Mouse (Mus musculus) CD4-positive, CD25-positive, alpha-beta regulatory T cell, adult 4 months (primary cell): ENCODE data around the gene Xpr1. TPM values are rescaled to one million over a fixed set of nuclear protein-coding genes. Genes with fewer than 3 reads are reported as not detected.

ENCODE experiments used
- ATAC-seq: one replicate; pipeline ENCODE4 v1.8.0; 2017
- polyA plus RNA-seq, 2 experiments: library from polyadenylated mRNA; unstranded; fragments of 100-300 nt; shearing (Covaris generic); gene quantifications; one replicate each; pipeline ENCODE4 v1.2.1; 2017

The Xpr1 gene
- polyA plus RNA-seq: 10 to 100 TPM; 18.0 to 20.9 TPM

GRCm38 (mm10) chr1:155416701-155417677 is at the start of gene Xpr1:
Gene Xpr1 (minus strand): TSS chr1:155417415.
- peak; percentile 82 for ATAC-seq

- ATAC-seq: no peak
Measured at GRCm38 (mm10) chr1:155463442-155463841, 46.2 kb upstream of the Xpr1 start.

- no peak for ATAC-seq
Measured at GRCm38 (mm10) chr1:155462582-155462981, 45.4 kb upstream of the Xpr1 start.

GRCm38 (mm10) chr1:155457532-155457931 is 40.3 kb upstream of the Xpr1 start:
- ATAC-seq: no peak

GRCm38 (mm10) chr1:155453180-155453579 is 36.0 kb upstream of the Xpr1 start:
- ATAC-seq: no peak

- ATAC-seq: no peak
Measured at GRCm38 (mm10) chr1:155448932-155449331, 31.7 kb upstream of the Xpr1 start.

- no peak for ATAC-seq
Measured at GRCm38 (mm10) chr1:155447277-155447676, 30.1 kb upstream of the Xpr1 start.

- no peak for ATAC-seq
Measured at GRCm38 (mm10) chr1:155443115-155443514, 25.9 kb upstream of the Xpr1 start.

GRCm38 (mm10) chr1:155442521-155443001 is 25.3 kb upstream of the Xpr1 start:
- no peak for ATAC-seq

GRCm38 (mm10) chr1:155439551-155439950 is 22.3 kb upstream of the Xpr1 start:
- ATAC-seq: no peak

GRCm38 (mm10) chr1:155438525-155438924 is 21.3 kb upstream of the Xpr1 start:
- ATAC-seq: no peak

GRCm38 (mm10) chr1:155429304-155429703 is 12.1 kb upstream of the Xpr1 start:
- ATAC-seq: no peak

- no peak for ATAC-seq
Measured at GRCm38 (mm10) chr1:155427126-155427865, 10.1 kb upstream of the Xpr1 start.

- no peak for ATAC-seq
Measured at GRCm38 (mm10) chr1:155425743-155426315, 8.6 kb upstream of the Xpr1 start.

GRCm38 (mm10) chr1:155425285-155425684 is 8.1 kb upstream of the Xpr1 start:
- no peak for ATAC-seq

- ATAC-seq: no peak
Measured at GRCm38 (mm10) chr1:155423801-155424200, 6.6 kb upstream of the Xpr1 start.

GRCm38 (mm10) chr1:155422022-155422421 is 4.8 kb upstream of the Xpr1 start:
- no peak for ATAC-seq

GRCm38 (mm10) chr1:155416147-155416700 is 991 bp downstream of the Xpr1 start:
- peak; percentile 2 for ATAC-seq

GRCm38 (mm10) chr1:155415421-155415820 is 1.8 kb downstream of the Xpr1 start:
- ATAC-seq: no peak

GRCm38 (mm10) chr1:155412705-155413104 is 4.5 kb downstream of the Xpr1 start:
- ATAC-seq: no peak

- ATAC-seq: no peak
Measured at GRCm38 (mm10) chr1:155408577-155408966, 8.6 kb downstream of the Xpr1 start.

- no peak for ATAC-seq
Measured at GRCm38 (mm10) chr1:155407697-155408576, 9.3 kb downstream of the Xpr1 start.
